Mouse (Mus musculus) lung, postnatal 0 days (tissue): ENCODE measurements at regions not wholly inside any gene's neighbourhood (a gene's known extent, or its start where the extent isn't known, plus 50 kb on each side); places are given as distances from the start of the nearest gene placed in this dataset.

Experiments used
- ATAC-seq: fragments of 200-750 bp; cut with Nextera tagmentation; 2 replicates; pipeline ENCODE4 v1.8.0; 2017; ENCODE audit warnings: moderate library complexity
- DNase-seq: peaks from one replicate; pipeline ENCODE4 v3.0.0-alpha.2; 2016; ENCODE audit warnings: low spot score
- H3K27ac ChIP-seq: fragments of 300-500 bp; sonication (generic); 2 replicates; pipeline ENCODE4 v1.5.1; 2014; ENCODE audit warnings: antibody characterized with exemption, mild to moderate bottlenecking, low read length, mixed read lengths
- H3K27me3 ChIP-seq: fragments of 300-500 bp; sonication (generic); replicated peaks from 2 replicates; pipeline ENCODE4 v1.6.1; 2014; ENCODE audit warnings: low read length, mixed read lengths; ENCODE audit not compliant: insufficient read depth
- H3K36me3 ChIP-seq: fragments of 300-500 bp; sonication (generic); 2 replicates; pipeline ENCODE4 v1.6.1; 2014; ENCODE audit warnings: low read length, mixed read lengths; ENCODE audit not compliant: insufficient read depth
- H3K4me1 ChIP-seq: fragments of 300-500 bp; sonication (generic); 2 replicates; pipeline ENCODE4 v1.6.1; 2014; ENCODE audit warnings: antibody characterized with exemption, low read depth, low read length, mixed read lengths; ENCODE audit not compliant: insufficient read depth
- H3K4me2 ChIP-seq: fragments of 300-500 bp; sonication (generic); replicated peaks from 2 replicates; pipeline ENCODE4 v1.6.1; 2014; ENCODE audit warnings: low read depth, mild to moderate bottlenecking, low read length, moderate library complexity, mixed read lengths
- H3K4me3 ChIP-seq: fragments of 300-500 bp; sonication (generic); 2 replicates; pipeline ENCODE4 v1.5.1; 2014; ENCODE audit warnings: low read depth, low read length
- H3K9ac ChIP-seq: fragments of 300-500 bp; sonication (generic); replicated peaks from 2 replicates; pipeline ENCODE4 v1.6.1; 2014; ENCODE audit warnings: low read depth, mild to moderate bottlenecking
- H3K9me3 ChIP-seq: fragments of 300-500 bp; sonication (generic); 2 replicates; pipeline ENCODE4 v1.6.1; 2016; ENCODE audit warnings: low read length, mixed read lengths
- CTCF ChIP-seq: IDR thresholded peaks from 2 replicates; pipeline ENCODE4 v1.5.1; 2016; ENCODE audit warnings: antibody characterized with exemption, mild to moderate bottlenecking
- EP300 ChIP-seq: IDR thresholded peaks from 2 replicates; pipeline ENCODE4 v1.6.1; 2016; ENCODE audit warnings: antibody characterized with exemption, mild to moderate bottlenecking, control low read depth
- WGBS: fragments of 180-500 bp; shearing (Covaris S2); extraction: QIAGEN DNeasy Blood & Tissue Kit; methylation state at CpG from one replicate; pipeline ENCODE4 v1.1.7; 2014; 5-methylcytosine and 5-hydroxymethylcytosine counted together

- DNase-seq (no peak), ATAC-seq (no peak)
- TF ChIP-seq CTCF (no peak), EP300 (no peak)
- 23% methylated on average over 2 of the region's 2 CpGs for WGBS
- Histone ChIP-seq H3K36me3 (no peaks in the 10 kb centered on the region), H3K9me3 (no peaks in the 10 kb centered on the region), H3K27me3 (no peaks in the 10 kb centered on the region), H3K4me3 (no peak overlapping the region), H3K9ac (no peak overlapping the region), H3K27ac (no peak overlapping the region), H3K4me1 (no peaks in the 10 kb centered on the region), H3K4me2 (no peak overlapping the region)
These were observed 547.6 kb downstream of the Flrt2 start for GRCm38 (mm10) chr12:96239642-96240041.

- H3K4me1 ChIP-seq, result no peaks in the 10 kb centered on the region
- no peak overlapping the region for H3K4me3 ChIP-seq
- no peaks in the 10 kb centered on the region for H3K36me3 ChIP-seq
- H3K4me2 ChIP-seq, result no peak overlapping the region
- no peak overlapping the region for H3K27ac ChIP-seq
- no peak for DNase-seq
- WGBS, result 37% methylated on average over 4 of the region's 4 CpGs
- no peaks in the 10 kb centered on the region for H3K27me3 ChIP-seq
- H3K9me3 ChIP-seq, result no peaks in the 10 kb centered on the region
- TF ChIP-seq EP300 (no peak), CTCF (no peak)
- no peak overlapping the region for H3K9ac ChIP-seq
- ATAC-seq, result no peak
These were observed 570.0 kb downstream of the Flrt2 start for GRCm38 (mm10) chr12:96261978-96262377.

GRCm38 (mm10) chr12:96275894-96276293 is 583.9 kb downstream of the Flrt2 start:
- DNase-seq, result no peak
- Histone ChIP-seq H3K27ac (no peak overlapping the region), H3K9ac (no peak overlapping the region), H3K27me3 (no peaks in the 10 kb centered on the region), H3K4me1 (no peaks in the 10 kb centered on the region), H3K4me3 (no peak overlapping the region), H3K4me2 (no peak overlapping the region), H3K9me3 (no peaks in the 10 kb centered on the region), H3K36me3 (no peaks in the 10 kb centered on the region)
- ATAC-seq, result no peak
- no peak for TF ChIP-seq CTCF
- no peak for TF ChIP-seq EP300

- H3K4me2 ChIP-seq, result no peak overlapping the region
- H3K4me1 ChIP-seq, result no peaks in the 10 kb centered on the region
- peak; percentile 55 for TF ChIP-seq CTCF
- no peak for TF ChIP-seq EP300
- no peak overlapping the region for H3K9ac ChIP-seq
- H3K9me3 ChIP-seq, result no peaks in the 10 kb centered on the region
- no peak overlapping the region for H3K4me3 ChIP-seq
- WGBS, result 3% methylated on average over 2 of the region's 2 CpGs
- H3K27ac ChIP-seq, result no peak overlapping the region
- ATAC-seq, result no peak
- peak; percentile 26 for DNase-seq
- no peaks in the 10 kb centered on the region for H3K27me3 ChIP-seq
- H3K36me3 ChIP-seq, result no peaks in the 10 kb centered on the region
These were observed 619.1 kb downstream of the Flrt2 start for GRCm38 (mm10) chr12:96311137-96311536.

GRCm38 (mm10) chr12:96323061-96323786 is 631.2 kb downstream of the Flrt2 start:
- no peak for TF ChIP-seq EP300
- no peak for TF ChIP-seq CTCF
- WGBS, result 64% methylated on average over 10 of the region's 10 CpGs

GRCm38 (mm10) chr12:96351143-96351542 is 659.1 kb downstream of the Flrt2 start:
- no peak for TF ChIP-seq EP300
- no peak for TF ChIP-seq CTCF
- Histone ChIP-seq H3K27ac (no peak overlapping the region), H3K36me3 (no peaks in the 10 kb centered on the region), H3K9ac (no peak overlapping the region), H3K4me2 (no peak overlapping the region), H3K4me1 (no peaks in the 10 kb centered on the region), H3K4me3 (no peak overlapping the region), H3K9me3 (no peaks in the 10 kb centered on the region), H3K27me3 (no peaks in the 10 kb centered on the region)
- WGBS, result 72% methylated on average over 3 of the region's 3 CpGs
- ATAC-seq (no peak), DNase-seq (no peak)

More at GRCm38 (mm10) chr12:96323061-96323786, 631.2 kb downstream of the Flrt2 start:
- DNase-seq (no peak), ATAC-seq (no peak)
- H3K9ac ChIP-seq, result no peak overlapping the region
- no peaks in the 10 kb centered on the region for H3K27me3 ChIP-seq
- H3K9me3 ChIP-seq, result no peaks in the 10 kb centered on the region
- H3K36me3 ChIP-seq, result no peaks in the 10 kb centered on the region
- H3K4me3 ChIP-seq, result no peak overlapping the region
- no peaks in the 10 kb centered on the region for H3K4me1 ChIP-seq
- H3K27ac ChIP-seq, result no peak overlapping the region
- H3K4me2 ChIP-seq, result no peak overlapping the region

GRCm38 (mm10) chr12:96378924-96379323 is 686.9 kb downstream of the Flrt2 start:
- H3K27me3 ChIP-seq, result no peaks in the 10 kb centered on the region
- H3K4me3 ChIP-seq, result no peak overlapping the region
- H3K9ac ChIP-seq, result no peak overlapping the region
- no peak for ATAC-seq
- H3K4me2 ChIP-seq, result no peak overlapping the region
- no peaks in the 10 kb centered on the region for H3K9me3 ChIP-seq
- H3K4me1 ChIP-seq, result no peaks in the 10 kb centered on the region
- no peak for DNase-seq
- TF ChIP-seq EP300 (no peak), CTCF (no peak)
- no peak overlapping the region for H3K27ac ChIP-seq
- no peaks in the 10 kb centered on the region for H3K36me3 ChIP-seq
- 39% methylated on average over 3 of the region's 3 CpGs for WGBS
